Mouse (Mus musculus): Measurements from ENCODE around the gene Rnf26. TPM values are rescaled to one million over a fixed set of nuclear protein-coding genes. Genes with fewer than 3 reads are reported as not detected.

The Rnf26 gene
- polyA plus RNA-seq, 2 experiments = 21.9 to 29.4 TPM

DNA sequence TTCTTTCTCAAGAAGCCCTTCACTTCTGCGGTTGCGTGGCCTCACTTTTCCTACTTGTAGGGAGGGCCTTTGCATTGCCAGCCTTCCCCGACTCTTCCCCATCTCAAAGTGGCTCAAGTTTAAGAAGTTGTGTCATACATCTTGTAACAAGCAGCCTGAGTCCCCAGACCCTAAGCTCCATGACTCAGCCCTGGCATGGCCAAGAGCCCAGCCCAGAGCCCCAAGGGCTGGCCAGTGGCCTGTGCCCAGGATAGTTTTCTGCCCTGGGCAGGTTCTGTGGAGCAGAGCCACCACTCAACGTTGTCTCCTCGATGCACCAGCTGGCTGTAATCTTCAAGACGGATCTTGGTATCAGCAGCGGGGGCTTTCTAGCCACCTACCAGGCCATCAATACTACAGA is 8.4 kb downstream of the Rnf26 start:
- TF ChIP-seq EP300 (IDR thresholded peaks at IDR 0.05; ENCODE audit: low read depth) (no peak), CTCF (IDR thresholded peaks at IDR 0.05; ENCODE audit: low read depth) (no peak)
- ATAC-seq (ENCODE audit: insufficient read depth) (no peak), DNase-seq (ENCODE audit: low read depth in 3 of 3, low spot score in 3 of 3) (no peak)
- no peak overlapping the region for H3K4me2 ChIP-seq (ENCODE audit: low read depth)
- H3K9ac ChIP-seq (replicated peaks) = no peak overlapping the region
- peaks cover 14% of the 10 kb centered on the region for H3K36me3 ChIP-seq (replicated peaks; ENCODE audit: control insufficient read depth, insufficient read depth, low read depth)
- no peak overlapping the region for H3K4me3 ChIP-seq (ENCODE audit: insufficient read depth in 1 of 2, low read depth in 2 of 2, low read length in 2 of 2)
- H3K4me1 ChIP-seq (replicated peaks; ENCODE audit: control insufficient read depth in 2 of 2, insufficient read depth in 2 of 2, low read length in 1 of 2) = peaks cover 0 to 7% of the 10 kb centered on the region in 2 experiments
- 80% methylated on average over 7 of the region's 7 CpGs for WGBS (ENCODE audit: insufficient replicate concordance)
- no peak overlapping the region for H3K27ac ChIP-seq
- H3K9me3 ChIP-seq (ENCODE audit: control insufficient read depth, low read length) = no peaks in the 10 kb centered on the region
- H3K27me3 ChIP-seq (ENCODE audit: control insufficient read depth, insufficient read depth, low read length) = no peaks in the 10 kb centered on the region

DNA sequence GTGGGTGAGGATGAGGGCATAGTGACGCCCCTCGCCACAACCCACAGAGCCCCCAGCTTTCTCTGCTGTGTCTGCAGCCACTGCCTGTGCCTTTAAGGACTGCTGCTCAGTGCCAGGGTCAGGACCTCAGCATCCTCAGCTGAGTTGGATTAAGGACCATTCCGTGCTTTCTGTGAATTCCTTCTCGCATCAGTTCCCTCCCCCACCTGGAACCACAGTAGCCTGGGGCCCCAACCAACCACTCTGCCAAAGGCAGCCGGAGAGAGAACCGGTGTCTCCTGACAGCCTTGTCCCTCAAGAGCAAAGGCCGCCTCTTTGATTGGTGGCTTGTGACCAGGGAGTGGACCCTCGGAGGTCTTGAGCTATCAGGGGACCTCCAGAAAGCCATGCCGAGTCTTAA is 11.8 kb downstream of the Rnf26 start, which contains the start of gene Mfrp:
Gene Mfrp (plus strand): TSS at position 240 of the 400 bp plus-strand sequence.
- Histone ChIP-seq H3K4me3 (ENCODE audit: insufficient read depth in 1 of 2, low read depth in 2 of 2, low read length in 2 of 2) (no peak within 1 kb of the TSS), H3K27me3 (ENCODE audit: control insufficient read depth, insufficient read depth, low read length) (no peaks in the 10 kb centered on the region), H3K4me1 (replicated peaks; ENCODE audit: control insufficient read depth in 2 of 2, insufficient read depth in 2 of 2, low read length in 1 of 2) (no peaks in the 10 kb centered on the region), H3K27ac (no peak within 1 kb of the TSS), H3K9ac (replicated peaks) (no peak within 1 kb of the TSS), H3K36me3 (replicated peaks; ENCODE audit: control insufficient read depth, insufficient read depth, low read depth) (peaks cover 3% of the 10 kb centered on the region; the same call in 1 of the 2 replicates), H3K4me2 (ENCODE audit: low read depth) (no peak within 1 kb of the TSS), H3K9me3 (ENCODE audit: control insufficient read depth, low read length) (no peaks in the 10 kb centered on the region)
- TF ChIP-seq CTCF (IDR thresholded peaks at IDR 0.05; ENCODE audit: low read depth) (no peak), EP300 (IDR thresholded peaks at IDR 0.05; ENCODE audit: low read depth) (no peak)
- ATAC-seq (ENCODE audit: insufficient read depth) (no peak), DNase-seq (ENCODE audit: low read depth in 3 of 3, low spot score in 3 of 3) (no peak)
- 75% methylated on average over 9 of the region's 9 CpGs for WGBS (ENCODE audit: insufficient replicate concordance)

DNA sequence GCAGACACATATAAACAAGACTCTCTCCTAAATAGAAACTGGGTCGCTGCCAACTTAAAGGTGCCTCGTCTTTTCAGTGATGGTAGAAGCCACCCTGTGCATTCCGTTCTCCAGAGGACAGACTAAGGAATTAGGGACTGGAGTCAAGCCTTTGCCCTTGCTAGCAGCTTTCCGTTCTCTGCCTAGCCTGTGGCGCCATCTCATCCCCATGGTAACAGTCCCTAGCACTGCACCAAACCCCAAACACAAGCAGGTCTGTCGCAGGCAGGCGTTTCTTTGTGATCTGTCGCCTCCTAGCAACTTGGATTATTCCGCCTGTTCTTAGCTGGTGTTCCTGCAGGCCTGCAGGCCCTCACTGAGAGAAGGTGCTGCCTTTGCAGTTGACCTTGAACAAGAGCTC is 16.8 kb downstream of the Rnf26 start:
- WGBS (ENCODE audit: insufficient replicate concordance) = 69% methylated on average over 9 of the region's 9 CpGs

DNA sequence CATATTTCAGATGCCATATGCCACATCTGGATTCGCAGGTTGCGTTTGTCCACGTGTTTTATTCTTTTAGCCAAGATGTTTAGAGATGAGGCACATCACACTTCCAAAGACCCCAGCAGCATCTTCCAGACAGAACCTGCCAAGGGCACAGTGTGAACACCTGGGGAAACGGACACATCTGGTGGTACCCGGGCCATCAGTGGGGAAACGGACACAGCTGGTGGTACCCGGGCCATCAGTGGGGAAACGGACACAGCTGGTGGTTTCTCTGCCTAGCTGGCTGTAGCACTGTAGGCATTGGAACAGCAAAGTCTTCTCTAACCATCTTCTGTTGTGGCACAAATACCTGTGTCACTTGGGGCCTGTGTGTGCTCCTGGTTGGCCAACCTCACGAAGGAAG is 17.5 kb downstream of the Rnf26 start:
- WGBS (ENCODE audit: insufficient replicate concordance) = 79% methylated on average over 9 of the region's 9 CpGs
- H3K27ac ChIP-seq = no peak overlapping the region
- no peaks in the 10 kb centered on the region for H3K9me3 ChIP-seq (ENCODE audit: control insufficient read depth, low read length)
- no peaks in the 10 kb centered on the region for H3K4me1 ChIP-seq (replicated peaks; ENCODE audit: control insufficient read depth in 2 of 2, insufficient read depth in 2 of 2, low read length in 1 of 2)
- no peaks in the 10 kb centered on the region for H3K36me3 ChIP-seq (replicated peaks; ENCODE audit: control insufficient read depth, insufficient read depth, low read depth)
- ATAC-seq (ENCODE audit: insufficient read depth) (no peak), DNase-seq (ENCODE audit: low read depth in 3 of 3, low spot score in 3 of 3) (no peak)
- TF ChIP-seq EP300 (IDR thresholded peaks at IDR 0.05; ENCODE audit: low read depth) = no peak
- TF ChIP-seq CTCF (IDR thresholded peaks at IDR 0.05; ENCODE audit: low read depth) = no peak
- H3K9ac ChIP-seq (replicated peaks) = no peak overlapping the region
- H3K27me3 ChIP-seq (ENCODE audit: control insufficient read depth, insufficient read depth, low read length) = no peaks in the 10 kb centered on the region
- no peak overlapping the region for H3K4me3 ChIP-seq (ENCODE audit: insufficient read depth in 1 of 2, low read depth in 2 of 2, low read length in 2 of 2)
- no peak overlapping the region for H3K4me2 ChIP-seq (ENCODE audit: low read depth)

More for the DNA sequence above, 16.8 kb downstream of the Rnf26 start:
- no peaks in the 10 kb centered on the region for H3K27me3 ChIP-seq (ENCODE audit: control insufficient read depth, insufficient read depth, low read length)
- H3K27ac ChIP-seq = no peak overlapping the region
- no peak overlapping the region for H3K4me2 ChIP-seq (ENCODE audit: low read depth)
- TF ChIP-seq CTCF (IDR thresholded peaks at IDR 0.05; ENCODE audit: low read depth) (no peak), EP300 (IDR thresholded peaks at IDR 0.05; ENCODE audit: low read depth) (no peak)
- no peak overlapping the region for H3K4me3 ChIP-seq (ENCODE audit: insufficient read depth in 1 of 2, low read depth in 2 of 2, low read length in 2 of 2)
- no peaks in the 10 kb centered on the region for H3K9me3 ChIP-seq (ENCODE audit: control insufficient read depth, low read length)
- no peaks in the 10 kb centered on the region for H3K36me3 ChIP-seq (replicated peaks; ENCODE audit: control insufficient read depth, insufficient read depth, low read depth)
- no peak overlapping the region for H3K9ac ChIP-seq (replicated peaks)
- ATAC-seq (ENCODE audit: insufficient read depth) = no peak
- no peaks in the 10 kb centered on the region for H3K4me1 ChIP-seq (replicated peaks; ENCODE audit: control insufficient read depth in 2 of 2, insufficient read depth in 2 of 2, low read length in 1 of 2)
- DNase-seq (ENCODE audit: low read depth in 3 of 3, low spot score in 3 of 3) = no peak

DNA sequence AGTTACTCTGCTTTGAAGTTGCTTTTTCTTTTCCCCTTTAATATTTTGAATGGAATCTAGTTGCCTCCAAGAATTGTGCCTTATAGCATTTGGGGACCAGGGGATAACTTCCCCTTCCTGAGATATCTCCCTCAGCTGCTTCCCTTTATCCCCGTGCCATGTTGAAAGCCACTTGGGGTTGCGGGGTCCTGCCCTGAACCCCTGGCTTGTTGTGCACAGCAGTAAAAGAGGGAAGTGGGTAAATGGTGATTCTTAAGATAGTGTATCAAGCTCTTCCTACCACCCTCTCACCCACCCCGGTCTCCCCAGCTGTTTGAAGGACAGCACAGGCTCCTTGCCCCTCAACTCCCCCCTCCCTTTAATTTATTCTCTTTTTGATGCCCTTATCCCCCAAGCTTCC is 18.6 kb downstream of the Rnf26 start:
- Histone ChIP-seq H3K9ac (replicated peaks) (no peak overlapping the region), H3K9me3 (ENCODE audit: control insufficient read depth, low read length) (no peaks in the 10 kb centered on the region), H3K27ac (no peak overlapping the region), H3K4me2 (ENCODE audit: low read depth) (no peak overlapping the region), H3K36me3 (replicated peaks; ENCODE audit: control insufficient read depth, insufficient read depth, low read depth) (no peaks in the 10 kb centered on the region), H3K27me3 (ENCODE audit: control insufficient read depth, insufficient read depth, low read length) (no peaks in the 10 kb centered on the region), H3K4me3 (ENCODE audit: insufficient read depth in 1 of 2, low read depth in 2 of 2, low read length in 2 of 2) (no peak overlapping the region), H3K4me1 (replicated peaks; ENCODE audit: control insufficient read depth in 2 of 2, insufficient read depth in 2 of 2, low read length in 1 of 2) (no peaks in the 10 kb centered on the region)
- 29% methylated on average over 3 of the region's 3 CpGs for WGBS (ENCODE audit: insufficient replicate concordance)
- ATAC-seq (ENCODE audit: insufficient read depth) (no peak), DNase-seq (ENCODE audit: low read depth in 3 of 3, low spot score in 3 of 3) (no peak)
- no peak for TF ChIP-seq EP300 (IDR thresholded peaks at IDR 0.05; ENCODE audit: low read depth)
- TF ChIP-seq CTCF (IDR thresholded peaks at IDR 0.05; ENCODE audit: low read depth) = no peak
